Mouse (Mus musculus): ENCODE results near the gene Ttf2.

Gene Ttf2

DNA sequence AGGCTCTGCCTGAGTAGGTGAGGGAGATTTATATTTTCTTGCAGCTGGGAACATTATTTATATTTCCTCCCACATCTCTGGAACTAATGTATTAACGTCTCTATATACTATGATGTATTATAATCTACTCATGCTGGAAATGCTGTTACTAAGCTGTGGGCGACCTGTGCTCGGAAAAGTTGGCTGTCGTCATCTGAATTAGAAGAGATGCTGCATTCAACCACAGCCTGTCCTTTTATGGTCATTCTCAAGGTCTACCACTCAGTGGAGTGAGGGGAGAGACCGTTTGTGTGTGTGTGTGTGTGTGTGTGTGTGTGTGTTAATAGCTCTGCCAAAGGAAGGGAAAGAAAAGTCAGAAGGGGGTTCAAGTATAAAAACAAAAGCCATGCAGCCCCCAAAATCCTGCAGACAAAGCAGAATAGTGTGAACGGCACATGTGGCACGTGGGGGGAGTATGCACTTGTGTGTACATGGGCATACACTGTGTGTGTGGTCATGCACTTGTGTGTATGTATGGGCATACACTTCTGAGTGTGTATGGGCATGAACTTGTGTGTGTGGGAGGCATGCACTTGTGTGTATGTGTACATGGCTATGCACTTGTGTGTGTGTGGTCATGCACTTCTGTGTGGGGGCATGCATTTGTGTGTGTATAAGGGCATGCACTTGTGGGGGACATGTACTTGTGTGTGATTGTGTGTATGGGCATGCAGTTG is 57.8 kb downstream of the Ttf2 start:
- DNase-seq (ENCODE audit: low read depth, low spot score) = no peak

DNA sequence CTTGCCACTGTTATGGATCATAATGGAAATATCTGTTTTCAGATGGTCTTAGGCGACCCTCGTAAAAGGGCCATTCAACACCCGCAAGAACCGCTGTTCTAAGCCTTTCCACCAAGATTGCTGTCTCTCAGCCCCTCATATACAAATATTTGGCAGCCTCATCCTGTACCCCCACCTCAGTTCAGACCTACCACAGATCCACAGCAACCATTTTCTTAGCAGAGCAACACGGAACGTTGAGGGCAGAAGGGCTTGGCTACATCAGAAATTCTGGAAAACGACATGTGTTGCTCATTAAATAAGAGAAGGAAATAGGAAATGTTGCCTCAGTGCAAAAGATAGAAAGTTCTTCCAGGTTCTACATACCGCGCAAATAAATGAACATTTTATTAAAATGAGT is 58.4 kb downstream of the Ttf2 start:
- DNase-seq (ENCODE audit: low read depth, low spot score) = no peak

DNA sequence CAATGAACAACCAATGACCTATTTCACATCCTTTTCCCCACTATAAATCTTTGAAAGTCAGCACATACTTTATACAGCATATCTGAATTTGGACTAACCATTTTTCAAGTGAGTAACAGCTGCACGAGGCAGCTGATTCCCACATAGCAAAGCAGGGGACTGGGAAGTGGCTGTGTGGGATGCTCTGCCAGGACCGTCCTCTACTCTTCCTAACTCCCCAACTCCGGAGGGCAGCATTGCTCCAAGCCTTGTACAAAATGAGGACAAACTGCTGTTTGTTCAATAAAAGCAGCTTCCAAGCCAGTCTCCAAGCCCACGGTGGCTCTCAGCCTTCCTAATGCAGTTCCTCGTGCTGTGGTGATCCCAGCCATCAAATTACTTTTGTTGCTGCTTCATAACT is 58.8 kb downstream of the Ttf2 start:
- no peak for DNase-seq (ENCODE audit: low read depth, low spot score)

GRCm38 (mm10) chr3:100908594-100908993 is 60.9 kb downstream of the Ttf2 start:
- DNase-seq (ENCODE audit: low read depth, low spot score) = no peak

DNA sequence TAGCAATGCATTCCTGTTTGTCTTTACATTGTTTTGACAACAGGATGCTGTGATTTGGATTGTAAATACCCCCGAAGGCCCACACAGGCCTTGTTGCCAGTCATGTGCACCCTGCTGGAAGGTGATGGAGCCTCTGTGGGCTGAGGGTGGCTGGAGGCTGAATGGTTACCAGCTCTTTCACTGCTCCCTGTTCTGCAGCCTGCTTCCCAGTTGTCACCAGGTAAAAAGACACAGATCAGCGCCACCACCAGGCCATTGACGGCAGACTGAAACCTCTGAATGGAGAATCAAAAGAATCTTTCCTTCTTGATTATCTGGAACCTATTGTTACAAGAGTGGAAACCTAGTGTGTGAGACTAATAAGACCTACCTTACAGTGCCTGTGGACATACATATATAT is 62.5 kb downstream of the Ttf2 start:
- peak; percentile 41 for DNase-seq (ENCODE audit: low read depth, low spot score)

DNA sequence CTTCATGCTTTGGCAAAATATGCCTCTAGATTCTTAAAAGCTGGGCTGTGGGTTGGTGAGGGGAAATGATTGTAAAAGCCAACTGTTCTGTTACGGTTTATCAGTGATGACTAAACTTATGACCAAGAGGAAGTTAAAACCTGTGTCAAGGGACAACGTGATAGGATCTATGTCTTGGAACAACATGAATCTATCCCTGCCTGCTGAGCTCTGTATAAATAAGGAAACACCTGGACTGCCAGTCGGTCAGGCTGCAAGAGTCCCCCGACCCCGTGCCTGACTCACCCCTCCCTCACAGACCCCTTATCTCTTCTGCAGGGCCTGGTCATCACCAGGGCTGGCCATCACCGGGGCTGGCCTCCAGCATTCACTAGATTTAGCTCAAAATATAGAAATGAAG is 63.3 kb downstream of the Ttf2 start:
- DNase-seq (ENCODE audit: low read depth, low spot score) = no peak

- no peak for DNase-seq (ENCODE audit: low read depth, low spot score)
These were observed 74.0 kb downstream of the Ttf2 start for GRCm38 (mm10) chr3:100895500-100895899.

DNA sequence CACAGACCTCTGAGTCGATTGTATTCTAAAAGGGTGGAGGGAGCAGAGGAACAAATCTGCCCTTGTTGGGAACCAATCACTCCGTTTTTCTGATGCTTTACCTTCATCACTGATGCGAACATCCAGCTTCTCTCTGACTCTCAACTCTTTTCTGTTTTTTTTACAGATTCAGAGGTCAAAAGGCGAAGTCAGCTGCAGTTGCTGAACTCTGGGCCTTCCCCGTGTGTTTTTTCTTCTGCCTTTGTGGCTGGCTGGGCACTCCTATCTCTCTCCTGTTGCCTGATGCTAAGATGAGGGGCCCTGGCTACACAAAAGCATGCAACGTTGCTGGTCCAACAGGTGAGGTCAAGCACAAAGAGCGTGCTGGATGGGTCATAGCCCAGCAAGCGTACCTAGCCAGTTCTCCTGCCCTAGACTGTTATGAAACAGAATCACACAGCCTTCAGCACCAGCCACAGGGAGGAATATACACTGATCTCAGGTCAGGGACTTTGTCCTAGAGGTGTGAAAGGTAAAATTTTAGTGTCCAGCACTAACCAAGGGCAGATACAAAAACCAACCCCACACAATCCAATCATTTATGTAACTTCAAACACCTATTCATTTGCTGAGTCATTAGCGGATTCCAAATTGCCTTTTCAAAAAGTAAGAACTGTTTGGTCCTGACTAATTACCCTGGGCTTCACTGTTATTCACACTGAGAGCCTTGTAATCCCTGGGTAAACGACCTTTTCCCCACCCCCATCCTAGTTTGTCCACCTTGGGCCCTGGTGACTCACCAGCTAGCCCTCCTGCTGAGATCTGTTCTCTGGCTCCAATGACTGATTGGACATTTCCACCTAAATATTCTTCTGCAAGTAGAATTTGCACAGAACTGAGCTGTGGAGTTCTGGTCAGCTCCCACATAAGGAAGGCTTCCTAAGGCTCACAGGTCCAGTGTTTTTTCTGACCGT is 76.8 kb downstream of the Ttf2 start:
- peak; percentile 16 for DNase-seq (ENCODE audit: low read depth, low spot score)

- DNase-seq (ENCODE audit: low read depth, low spot score) = no peak
These were observed 79.1 kb downstream of the Ttf2 start for GRCm38 (mm10) chr3:100890406-100890805.

GRCm38 (mm10) chr3:100889234-100889633 is 80.2 kb downstream of the Ttf2 start:
- DNase-seq (ENCODE audit: low read depth, low spot score) = no peak
